Mouse (Mus musculus) CH12.LX (cell line): ENCODE results near the gene Il9. TPM values are rescaled to one million over a fixed set of nuclear protein-coding genes. Genes with fewer than 3 reads are reported as not detected.

Experiments used
- DNase-seq: peaks from one replicate; pipeline ENCODE4 v3.0.0-alpha.2; 2013; ENCODE audit errors: extremely low read depth
- H3K27ac ChIP-seq: 2 replicates; pipeline ENCODE4 v1.5.1; 2012; ENCODE audit warnings: low read depth, mild to moderate bottlenecking, control low read depth, moderate library complexity; ENCODE audit not compliant: insufficient read depth
- H3K27me3 ChIP-seq: replicated peaks from 2 replicates; pipeline ENCODE3; 2012; ENCODE audit warnings: inconsistent platforms
- H3K36me3 ChIP-seq, 2 experiments: replicated peaks in 1 of 2; 2 replicates each; pipeline versions ENCODE3 to v1.6.1; 2012; ENCODE audit warnings: inconsistent platforms in 1 of 2, low read length in 1 of 2, mild to moderate bottlenecking in 1 of 2, mixed read lengths in 1 of 2, moderate library complexity in 1 of 2; ENCODE audit not compliant: control insufficient read depth in 1 of 2, insufficient read depth in 1 of 2
- H3K4me1 ChIP-seq, 2 experiments: 2 replicates each; pipeline ENCODE4 v1.6.1; 2012; ENCODE audit warnings: inconsistent platforms in 1 of 2, moderate library complexity in 1 of 2; ENCODE audit not compliant: insufficient read depth in 2 of 2, control insufficient read depth in 1 of 2
- H3K4me2 ChIP-seq: 2 replicates; pipeline ENCODE4 v1.6.1; 2012; ENCODE audit warnings: low read depth, mild to moderate bottlenecking, control low read depth; ENCODE audit not compliant: poor library complexity, insufficient read depth, severe bottlenecking
- H3K4me3 ChIP-seq, 3 experiments: fragments of 150-350 bp in 1 of 3; sonication (generic) in 1 of 3; replicated peaks in 1 of 3; 2 replicates each; pipeline versions ENCODE3 to v1.5.1; 2011 to 2012; ENCODE audit warnings: low read depth in 2 of 3, low read length in 2 of 3, mild to moderate bottlenecking in 2 of 3, moderate library complexity in 2 of 3, control low read depth in 1 of 3, improper control_type of control experiment in 1 of 3, inconsistent platforms in 1 of 3, mixed read lengths in 1 of 3; ENCODE audit not compliant: poor library complexity in 1 of 3
- H3K79me2 ChIP-seq: replicated peaks from 2 replicates; pipeline ENCODE4 v1.6.1; 2012; ENCODE audit warnings: mild to moderate bottlenecking, moderate library complexity; ENCODE audit not compliant: control insufficient read depth, poor library complexity, insufficient read depth, severe bottlenecking; ENCODE audit errors: extremely low read depth
- H3K9ac ChIP-seq: 2 replicates; pipeline ENCODE4 v1.6.1; 2012; ENCODE audit warnings: low read depth, mild to moderate bottlenecking, control low read depth, moderate library complexity; ENCODE audit not compliant: insufficient read depth
- H3K9me3 ChIP-seq: replicated peaks from 2 replicates; pipeline ENCODE3; 2012; ENCODE audit warnings: low read length, inconsistent platforms, mixed read lengths
- BHLHE40 ChIP-seq: IDR thresholded peaks from 2 replicates; pipeline ENCODE4 v1.6.1; 2011; ENCODE audit warnings: mild to moderate bottlenecking, low read depth, low read length, improper control_type of control experiment
- CTCF ChIP-seq, 2 experiments: IDR thresholded peaks in 1 of 2; conservative IDR thresholded peaks in 1 of 2; 2 replicates each; pipeline ENCODE4 v1.5.1; 2011 to 2012; ENCODE audit warnings: low read depth in 2 of 2, low read length in 2 of 2, improper control_type of control experiment in 1 of 2, inconsistent platforms in 1 of 2, mild to moderate bottlenecking in 1 of 2, moderate library complexity in 1 of 2
- ELF1 ChIP-seq: IDR thresholded peaks from 2 replicates; pipeline ENCODE4 v1.6.1; 2014; ENCODE audit warnings: low read depth, mild to moderate bottlenecking, inconsistent platforms, low read length, improper control_type of control experiment
- GABPA ChIP-seq: IDR thresholded peaks from 2 replicates; pipeline ENCODE4 v1.6.1; 2012; ENCODE audit warnings: low read depth, low read length, improper control_type of control experiment, inconsistent platforms; ENCODE audit not compliant: insufficient replicate concordance
- HCFC1 ChIP-seq: IDR thresholded peaks from 2 replicates; pipeline ENCODE4 v1.6.1; 2012; ENCODE audit warnings: low read depth, mild to moderate bottlenecking, inconsistent platforms, low read length, improper control_type of control experiment
- JUN ChIP-seq: IDR thresholded peaks from 2 replicates; pipeline ENCODE4 v1.6.1; 2011; ENCODE audit warnings: low read depth, mild to moderate bottlenecking, low read length, improper control_type of control experiment, moderate library complexity; ENCODE audit not compliant: insufficient read depth
- KAT2A ChIP-seq: IDR thresholded peaks from 2 replicates; pipeline ENCODE4 v1.6.1; 2012; ENCODE audit warnings: low read length, improper control_type of control experiment, inconsistent platforms; ENCODE audit not compliant: insufficient replicate concordance
- MAFK ChIP-seq: IDR thresholded peaks from 2 replicates; pipeline ENCODE4 v1.6.1; 2011; ENCODE audit warnings: low read length, improper control_type of control experiment; ENCODE audit not compliant: insufficient replicate concordance
- MXI1 ChIP-seq: IDR thresholded peaks from 2 replicates; pipeline ENCODE4 v1.6.1; 2011; ENCODE audit warnings: mild to moderate bottlenecking, low read depth, low read length, improper control_type of control experiment
- MYC ChIP-seq: IDR thresholded peaks from 2 replicates; pipeline ENCODE4 v1.6.1; 2011; ENCODE audit warnings: low read depth, mild to moderate bottlenecking, improper control_type of control experiment, low read length
- NELFE ChIP-seq: IDR thresholded peaks from 2 replicates; pipeline ENCODE4 v1.6.1; 2011; ENCODE audit warnings: low read depth, low read length, improper control_type of control experiment
- POLR2AphosphoS2 ChIP-seq: IDR thresholded peaks from 2 replicates; pipeline ENCODE4 v1.6.1; 2011; ENCODE audit warnings: low read depth, low read length, improper control_type of control experiment
- RAD21 ChIP-seq: IDR thresholded peaks from 2 replicates; pipeline ENCODE4 v1.6.1; 2011; ENCODE audit warnings: low read depth, mild to moderate bottlenecking, low read length, improper control_type of control experiment, moderate library complexity
- RCOR1 ChIP-seq: conservative IDR thresholded peaks from 2 replicates; pipeline ENCODE4 v1.6.1; 2012; ENCODE audit warnings: low read depth, mild to moderate bottlenecking, inconsistent platforms, low read length, improper control_type of control experiment
- SMC3 ChIP-seq: IDR thresholded peaks from 2 replicates; pipeline ENCODE4 v1.6.1; 2011; ENCODE audit warnings: low read depth, low read length, improper control_type of control experiment
- TCF12 ChIP-seq: IDR thresholded peaks from 2 replicates; pipeline ENCODE4 v1.6.1; 2014; ENCODE audit warnings: low read depth, mild to moderate bottlenecking, inconsistent platforms, low read length, improper control_type of control experiment
- UBTF ChIP-seq: IDR thresholded peaks from 2 replicates; pipeline ENCODE4 v1.6.1; 2012; ENCODE audit warnings: low read depth, mild to moderate bottlenecking, inconsistent platforms, low read length, improper control_type of control experiment, moderate library complexity
- USF1 ChIP-seq: IDR thresholded peaks from 2 replicates; pipeline ENCODE4 v1.6.1; 2014; ENCODE audit warnings: low read depth, mild to moderate bottlenecking, inconsistent platforms, low read length, improper control_type of control experiment
- ZC3H11A ChIP-seq: IDR thresholded peaks from 2 replicates; pipeline ENCODE4 v1.6.1; 2012; ENCODE audit warnings: low read depth, mild to moderate bottlenecking, inconsistent platforms, low read length, improper control_type of control experiment
- ZNF384 ChIP-seq: IDR thresholded peaks from 2 replicates; pipeline ENCODE4 v1.6.1; 2012; ENCODE audit warnings: low read depth, low read length, improper control_type of control experiment, inconsistent platforms
- dilution Hi-C: fragments of 300-500 bp; cut with MboI; formaldehyde crosslinking; loops from 2 replicates; pipeline ENCODE4 v1.14.3; 2020; ENCODE audit warnings: low sequenced_read_pairs; ENCODE audit not compliant: extremely low pct_unique_long_range_greater_than_20kb, extremely low pct_ligation_motif_present
- in situ Hi-C: fragments of 300-500 bp; cut with MboI; formaldehyde crosslinking; loops from 3 replicates; pipeline ENCODE4 v1.14.3; 2019; ENCODE audit warnings: low sequenced_read_pairs, low pct_ligation_motif_present, low pct_unique_long_range_greater_than_20kb, mixed read lengths
- polyA plus RNA-seq: library from polyadenylated mRNA; unstranded; fragments of >175 nt; gene quantifications from 2 replicates; pipeline ENCODE4 v1.2.1, GENCODE M21; 2012; ENCODE audit warnings: low read depth; ENCODE audit not compliant: insufficient read length
- total RNA-seq, 2 experiments: library from RNA; depleted of rRNA; stranded (reverse); fragments of 300-350 nt in 1 of 2; fragments of >200 nt in 1 of 2; gene quantifications; 2 replicates each; pipeline ENCODE4 v1.2.3; 2012 to 2014

The Il9 gene
- total and polyA plus RNA-seq, 3 experiments = not detected

DNA sequence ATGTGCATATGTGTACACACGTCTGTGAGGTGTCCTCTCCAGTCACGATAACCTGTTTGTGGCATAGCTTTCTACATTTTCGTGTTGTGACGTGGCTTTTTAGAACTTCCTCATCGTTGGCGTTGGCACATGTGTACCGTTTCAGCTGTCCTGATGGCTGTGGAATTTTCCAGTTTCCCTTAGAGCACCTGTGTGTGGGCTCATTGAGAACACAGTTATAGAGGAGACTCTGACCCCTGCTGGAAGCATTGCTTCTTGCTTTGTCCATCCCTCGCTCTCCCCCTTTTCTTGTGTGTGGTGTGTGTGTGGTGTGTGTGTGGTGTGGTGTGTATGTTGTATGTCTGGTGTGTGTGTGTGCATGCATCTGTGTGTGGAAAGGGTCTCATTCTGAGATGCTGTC, 32.0 kb downstream of the Il9 start:
- DNase-seq = peak; percentile 12
- in situ Hi-C loops = no loop called here
- no peaks in the 10 kb centered on the region for H3K36me3 ChIP-seq
- no peak overlapping the region for H3K27ac ChIP-seq
- no peaks in the 10 kb centered on the region for H3K79me2 ChIP-seq
- peaks cover 5% of the 10 kb centered on the region for H3K9me3 ChIP-seq
- no peak overlapping the region for H3K4me3 ChIP-seq
- peaks cover 90% of the 10 kb centered on the region for H3K27me3 ChIP-seq
- no peak overlapping the region for H3K4me2 ChIP-seq
- TF ChIP-seq HCFC1 (no peak), CTCF (conservative IDR thresholded peaks at IDR 0.05 in 1 of 2, IDR thresholded peaks at IDR 0.05 in 1 of 2; ENCODE audit: low read depth in 2 of 2, low read length in 2 of 2) (peak in 1 of 2 experiments; percentile 20; a peak in 2 of 4 replicates), RAD21 (peak; percentile 2)
- H3K9ac ChIP-seq = no peak overlapping the region
- peaks cover 3 to 9% of the 10 kb centered on the region in 2 experiments; a peak in 2 of 4 replicates for H3K4me1 ChIP-seq
- dilution Hi-C loops = no loop called here

DNA sequence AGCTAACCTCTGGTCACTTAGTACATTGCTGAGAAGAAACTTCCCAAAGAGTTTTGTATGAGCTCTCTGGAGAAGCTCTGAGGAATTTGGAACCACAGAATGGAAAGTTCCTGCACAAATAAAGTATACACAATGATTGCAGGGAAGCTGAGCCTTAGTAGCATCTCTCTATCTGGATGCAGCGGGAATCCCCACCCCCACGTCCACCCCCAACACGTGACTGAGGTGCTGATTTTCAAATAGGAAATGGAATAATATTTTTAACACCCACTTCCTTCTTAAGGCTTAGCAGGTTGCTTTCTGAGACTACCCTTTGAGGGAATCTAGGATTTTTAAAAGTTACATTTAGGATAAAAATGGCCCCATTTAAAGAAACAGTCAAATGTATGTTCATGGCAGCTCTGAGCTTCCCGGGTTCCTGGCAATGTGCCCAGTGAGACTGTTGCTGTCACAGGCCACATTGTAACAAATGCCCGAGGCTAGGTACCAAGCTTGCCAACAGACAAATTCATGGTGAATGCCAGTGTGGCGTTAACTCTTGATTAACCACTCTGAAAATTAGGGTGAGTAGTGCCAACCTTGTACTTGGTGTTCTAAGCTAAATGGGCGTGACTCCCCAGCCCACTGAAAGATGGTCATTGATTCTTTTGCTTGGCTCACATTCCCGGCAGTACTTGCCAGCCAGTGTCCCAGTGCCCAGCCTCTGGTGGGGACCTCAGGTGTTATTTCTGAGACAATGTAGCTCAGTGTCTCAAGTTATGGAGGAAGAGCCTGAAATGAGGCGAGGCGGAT, 32.6 kb downstream of the Il9 start:
- Histone ChIP-seq H3K27me3 (peaks cover 90% of the 10 kb centered on the region), H3K4me1 (peaks cover 3 to 9% of the 10 kb centered on the region in 2 experiments; a peak in 2 of 4 replicates), H3K9me3 (peaks cover 5% of the 10 kb centered on the region), H3K36me3 (no peaks in the 10 kb centered on the region), H3K4me2 (no peak overlapping the region), H3K79me2 (no peaks in the 10 kb centered on the region), H3K27ac (no peak overlapping the region)
- no peak for DNase-seq
- dilution Hi-C loops = no loop called here
- TF ChIP-seq UBTF = no peak
- TF ChIP-seq ZNF384 = no peak
- TF ChIP-seq JUN = no peak
- no peak for TF ChIP-seq RAD21
- peak; percentile 14; the same call in 1 of the 2 replicates for TF ChIP-seq USF1
- TF ChIP-seq BHLHE40 = peak; percentile 51
- TF ChIP-seq MXI1 = no peak
- TF ChIP-seq SMC3 = no peak
- TF ChIP-seq, all 38 proteins: peak for 2
- in situ Hi-C loops = no loop called here
- H3K9ac ChIP-seq = no peak overlapping the region
- H3K4me3 ChIP-seq = no peak overlapping the region

DNA sequence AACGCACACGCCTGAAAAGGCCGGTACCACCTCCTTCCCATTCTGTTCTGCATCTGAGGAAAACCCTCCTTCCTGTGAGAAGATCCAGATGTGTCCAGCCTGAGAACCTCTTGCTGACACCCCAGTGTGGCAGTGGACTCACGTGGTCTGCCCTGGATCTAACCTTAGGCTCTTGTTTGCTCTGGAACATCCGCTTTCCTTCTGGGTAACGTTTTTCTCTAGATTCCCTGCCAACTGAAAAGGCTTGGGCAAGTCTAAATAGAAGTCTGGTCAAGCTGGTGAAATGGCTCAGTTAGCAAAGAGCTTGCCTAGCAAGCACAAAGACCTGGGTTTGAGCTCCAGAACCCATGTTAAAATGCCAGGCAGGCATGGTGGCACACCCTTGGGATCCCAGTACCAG, 37.0 kb downstream of the Il9 start:
- no peak for TF ChIP-seq MYC
- no peak for TF ChIP-seq MAFK
- TF ChIP-seq BHLHE40 = no peak
- TF ChIP-seq RCOR1 = no peak
- TF ChIP-seq ZNF384 = no peak
- no peak for TF ChIP-seq ELF1
- no peak for TF ChIP-seq RAD21
- no peak for TF ChIP-seq POLR2AphosphoS2
- no peak for TF ChIP-seq JUN
- TF ChIP-seq KAT2A = no peak
- TF ChIP-seq TCF12 = no peak
- no peak for TF ChIP-seq NELFE
- no peak for TF ChIP-seq GABPA
- TF ChIP-seq HCFC1 = no peak
- TF ChIP-seq ZC3H11A = no peak
- Histone ChIP-seq H3K79me2 (no peaks in the 10 kb centered on the region), H3K4me3 (no peak overlapping the region), H3K4me1 (peaks cover 3 to 9% of the 10 kb centered on the region in 2 experiments; a peak in 2 of 4 replicates), H3K27me3 (peaks cover 85% of the 10 kb centered on the region), H3K4me2 (no peak overlapping the region), H3K27ac (no peak overlapping the region), H3K9ac (no peak overlapping the region), H3K36me3 (no peaks in the 10 kb centered on the region), H3K9me3 (peaks cover 5% of the 10 kb centered on the region)
- in situ Hi-C loops (no loop called here), dilution Hi-C loops (no loop called here)
- no peak for DNase-seq
